Mouse (Mus musculus): ENCODE results near the gene Megf11. TPM values are rescaled to one million over a fixed set of nuclear protein-coding genes. Genes with fewer than 3 reads are reported as not detected.

Gene Megf11
- polyA plus RNA-seq, 1 experiment = 0.94 TPM

DNA sequence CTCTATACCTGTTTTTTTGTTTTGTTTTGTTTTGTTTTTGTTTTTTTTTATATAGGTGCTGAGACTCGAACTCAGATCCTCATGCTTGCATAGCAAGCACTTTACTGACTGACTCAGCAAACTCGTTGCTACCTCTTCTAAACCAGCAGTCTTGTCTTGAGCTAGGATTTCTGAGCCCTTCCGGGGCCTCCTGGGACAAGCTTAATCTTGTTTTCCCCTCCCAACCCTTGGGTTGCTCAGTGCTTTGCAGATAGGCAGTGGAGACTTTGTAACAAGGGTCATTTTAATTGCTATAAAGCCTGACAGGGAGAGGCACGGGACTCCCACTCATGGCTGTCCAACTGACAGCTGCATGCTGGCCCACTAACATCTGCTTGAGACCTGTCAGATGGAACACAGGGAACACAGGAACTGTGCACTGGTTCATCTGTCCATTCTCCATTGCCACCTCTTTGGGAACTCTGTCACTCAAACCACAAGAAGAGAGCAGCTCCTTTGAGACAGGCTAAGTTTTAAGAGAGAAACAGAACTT is 147.4 kb downstream of the Megf11 start:
- Histone ChIP-seq H3K4me1 (ENCODE audit: control insufficient read depth, insufficient read depth, low read length) (no peaks in the 10 kb centered on the region), H3K27ac (ENCODE audit: insufficient read depth, low read length) (no peak overlapping the region), H3K36me3 (ENCODE audit: control insufficient read depth, insufficient read depth, low read length, poor library complexity, severe bottlenecking) (no peaks in the 10 kb centered on the region), H3K27me3 (ENCODE audit: control insufficient read depth, insufficient read depth, low read length, poor library complexity, severe bottlenecking) (no peaks in the 10 kb centered on the region), H3K9ac (ENCODE audit: low read depth, poor library complexity, severe bottlenecking) (no peak overlapping the region), H3K4me3 (ENCODE audit: low read depth, low read length) (no peak overlapping the region), H3K9me3 (replicated peaks; ENCODE audit: control insufficient read depth, insufficient read depth, low read length, poor library complexity, severe bottlenecking) (no peaks in the 10 kb centered on the region)
- TF ChIP-seq EP300 (IDR thresholded peaks at IDR 0.05; ENCODE audit: insufficient read depth, low read depth, low read length) (no peak), POLR2A (IDR thresholded peaks at IDR 0.05; ENCODE audit: insufficient read depth, low read length) (no peak), CTCF (IDR thresholded peaks at IDR 0.05; ENCODE audit: low read depth, low read length) (no peak)

DNA sequence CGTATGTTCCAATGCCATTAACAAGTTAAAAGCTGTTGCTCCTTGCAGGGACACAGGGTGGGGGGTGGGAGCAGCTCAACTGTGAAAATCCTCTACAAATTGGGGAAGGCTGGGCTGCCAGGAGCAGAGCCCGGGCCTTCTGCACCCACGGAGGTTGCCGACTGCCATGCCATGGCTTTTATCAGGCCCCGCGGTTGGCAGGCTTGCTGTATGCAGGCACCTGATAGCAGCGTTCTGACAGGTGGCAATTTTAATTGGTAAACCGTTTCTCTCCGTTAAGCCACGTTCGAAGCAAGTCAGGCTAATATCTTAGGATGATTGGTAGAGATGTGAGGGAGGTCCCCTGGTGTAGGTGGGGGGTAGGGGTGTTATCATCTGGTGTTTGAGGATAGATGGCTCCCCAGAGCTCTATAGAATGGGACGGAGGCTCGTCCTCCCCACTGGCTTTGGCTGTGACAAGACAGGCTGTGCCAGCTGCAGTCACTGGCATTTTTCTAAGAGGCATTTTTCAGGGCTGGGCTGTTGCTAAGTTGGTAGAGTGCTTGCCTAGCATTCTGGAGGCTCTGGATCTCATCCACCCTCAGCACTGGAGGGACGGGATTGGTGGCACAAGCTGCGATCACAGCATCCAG is 148.2 kb downstream of the Megf11 start:
- Histone ChIP-seq H3K36me3 (ENCODE audit: control insufficient read depth, insufficient read depth, low read length, poor library complexity, severe bottlenecking) (no peaks in the 10 kb centered on the region), H3K9ac (ENCODE audit: low read depth, poor library complexity, severe bottlenecking) (no peak overlapping the region), H3K9me3 (replicated peaks; ENCODE audit: control insufficient read depth, insufficient read depth, low read length, poor library complexity, severe bottlenecking) (no peaks in the 10 kb centered on the region), H3K4me3 (ENCODE audit: low read depth, low read length) (no peak overlapping the region), H3K4me1 (ENCODE audit: control insufficient read depth, insufficient read depth, low read length) (no peaks in the 10 kb centered on the region), H3K27ac (ENCODE audit: insufficient read depth, low read length) (no peak overlapping the region), H3K27me3 (ENCODE audit: control insufficient read depth, insufficient read depth, low read length, poor library complexity, severe bottlenecking) (no peaks in the 10 kb centered on the region)
- TF ChIP-seq POLR2A (IDR thresholded peaks at IDR 0.05; ENCODE audit: insufficient read depth, low read length) = no peak
- TF ChIP-seq CTCF (IDR thresholded peaks at IDR 0.05; ENCODE audit: low read depth, low read length) = no peak
- TF ChIP-seq EP300 (IDR thresholded peaks at IDR 0.05; ENCODE audit: insufficient read depth, low read depth, low read length) = no peak

DNA sequence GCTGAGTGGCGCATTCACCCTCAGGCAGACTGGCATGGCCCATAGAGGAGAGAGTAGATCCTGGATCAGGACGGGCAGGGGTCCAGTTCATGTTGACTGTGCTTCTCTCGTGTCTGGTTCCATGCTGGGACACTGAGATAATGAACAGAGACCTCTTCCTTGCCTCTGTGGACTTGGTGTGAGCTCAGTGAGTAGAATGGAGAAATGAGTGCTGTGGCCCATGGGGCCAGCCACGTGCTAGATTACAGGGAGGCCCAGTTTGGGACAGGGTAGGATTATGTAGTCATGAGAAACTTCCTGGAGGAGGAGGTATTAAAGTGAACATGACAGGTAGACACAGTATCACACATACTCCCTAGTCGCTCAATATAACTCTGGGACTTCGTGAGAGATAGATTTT is 148.9 kb downstream of the Megf11 start:
- Histone ChIP-seq H3K36me3 (ENCODE audit: control insufficient read depth, insufficient read depth, low read length, poor library complexity, severe bottlenecking) (no peaks in the 10 kb centered on the region), H3K9me3 (replicated peaks; ENCODE audit: control insufficient read depth, insufficient read depth, low read length, poor library complexity, severe bottlenecking) (no peaks in the 10 kb centered on the region), H3K4me1 (ENCODE audit: control insufficient read depth, insufficient read depth, low read length) (no peaks in the 10 kb centered on the region), H3K27ac (ENCODE audit: insufficient read depth, low read length) (no peak overlapping the region), H3K4me3 (ENCODE audit: low read depth, low read length) (no peak overlapping the region), H3K9ac (ENCODE audit: low read depth, poor library complexity, severe bottlenecking) (no peak overlapping the region), H3K27me3 (ENCODE audit: control insufficient read depth, insufficient read depth, low read length, poor library complexity, severe bottlenecking) (no peaks in the 10 kb centered on the region)
- TF ChIP-seq EP300 (IDR thresholded peaks at IDR 0.05; ENCODE audit: insufficient read depth, low read depth, low read length) (no peak), CTCF (IDR thresholded peaks at IDR 0.05; ENCODE audit: low read depth, low read length) (no peak), POLR2A (IDR thresholded peaks at IDR 0.05; ENCODE audit: insufficient read depth, low read length) (no peak)

DNA sequence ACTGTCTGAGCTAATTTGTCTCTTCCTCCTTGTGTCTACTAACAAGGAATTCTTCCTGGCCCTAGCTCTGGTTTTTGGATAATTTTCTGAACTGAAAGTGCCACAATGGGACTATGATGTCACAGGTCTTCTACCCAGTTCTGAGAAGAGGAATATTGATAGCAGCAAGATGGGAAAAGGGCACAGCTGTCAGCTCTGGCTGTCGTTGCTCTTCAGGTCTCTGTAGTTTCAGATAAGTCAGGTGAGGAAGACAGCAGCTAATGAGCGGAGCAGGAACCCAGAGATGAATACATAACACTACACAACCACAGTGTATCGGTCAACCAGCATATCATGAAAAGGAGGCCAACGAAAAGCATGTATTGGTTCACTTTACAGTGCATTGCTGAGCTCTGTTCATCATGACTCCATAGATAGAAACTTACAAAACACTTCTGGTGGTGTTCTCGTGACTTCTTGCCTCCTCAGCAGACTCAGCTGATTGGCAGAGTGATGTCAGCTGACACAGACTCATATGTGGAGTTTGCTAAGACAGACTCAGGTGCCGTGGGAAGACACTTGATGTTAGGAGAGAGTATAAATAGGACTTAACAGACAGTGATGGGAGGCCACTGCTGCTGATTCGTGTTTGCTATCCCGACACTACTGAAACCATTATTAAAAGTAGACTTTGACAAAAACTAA is 149.6 kb downstream of the Megf11 start:
- H3K9me3 ChIP-seq (replicated peaks; ENCODE audit: control insufficient read depth, insufficient read depth, low read length, poor library complexity, severe bottlenecking) = no peaks in the 10 kb centered on the region
- H3K4me1 ChIP-seq (ENCODE audit: control insufficient read depth, insufficient read depth, low read length) = no peaks in the 10 kb centered on the region
- H3K27me3 ChIP-seq (ENCODE audit: control insufficient read depth, insufficient read depth, low read length, poor library complexity, severe bottlenecking) = no peaks in the 10 kb centered on the region
- no peaks in the 10 kb centered on the region for H3K36me3 ChIP-seq (ENCODE audit: control insufficient read depth, insufficient read depth, low read length, poor library complexity, severe bottlenecking)
- no peak overlapping the region for H3K4me3 ChIP-seq (ENCODE audit: low read depth, low read length)
- TF ChIP-seq EP300 (IDR thresholded peaks at IDR 0.05; ENCODE audit: insufficient read depth, low read depth, low read length) (no peak), POLR2A (IDR thresholded peaks at IDR 0.05; ENCODE audit: insufficient read depth, low read length) (no peak), CTCF (IDR thresholded peaks at IDR 0.05; ENCODE audit: low read depth, low read length) (no peak)
- H3K9ac ChIP-seq (ENCODE audit: low read depth, poor library complexity, severe bottlenecking) = no peak overlapping the region
- no peak overlapping the region for H3K27ac ChIP-seq (ENCODE audit: insufficient read depth, low read length)

DNA sequence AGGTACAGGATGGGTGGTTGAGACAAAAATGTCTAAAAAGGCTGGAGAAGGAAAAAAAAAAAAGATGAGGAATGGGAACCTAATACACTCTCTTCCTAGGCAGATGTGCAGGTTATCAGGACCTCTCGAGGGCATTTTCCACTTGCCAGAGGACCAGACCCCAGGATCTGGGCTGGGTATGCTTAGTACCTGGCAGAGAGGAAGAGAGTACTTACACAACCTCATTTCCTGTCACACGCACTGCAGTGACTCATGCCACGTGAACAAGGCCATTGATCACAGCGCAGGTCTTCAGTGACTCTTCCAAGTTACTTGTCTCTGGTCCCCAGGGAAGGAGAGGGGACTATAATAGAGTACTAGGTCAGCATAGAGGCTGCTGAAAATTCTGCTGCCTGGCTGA is 152.4 kb downstream of the Megf11 start:
- no peaks in the 10 kb centered on the region for H3K27me3 ChIP-seq (ENCODE audit: control insufficient read depth, insufficient read depth, low read length, poor library complexity, severe bottlenecking)
- no peak overlapping the region for H3K27ac ChIP-seq (ENCODE audit: insufficient read depth, low read length)
- no peaks in the 10 kb centered on the region for H3K36me3 ChIP-seq (ENCODE audit: control insufficient read depth, insufficient read depth, low read length, poor library complexity, severe bottlenecking)
- no peaks in the 10 kb centered on the region for H3K9me3 ChIP-seq (replicated peaks; ENCODE audit: control insufficient read depth, insufficient read depth, low read length, poor library complexity, severe bottlenecking)
- no peak overlapping the region for H3K9ac ChIP-seq (ENCODE audit: low read depth, poor library complexity, severe bottlenecking)
- no peaks in the 10 kb centered on the region for H3K4me1 ChIP-seq (ENCODE audit: control insufficient read depth, insufficient read depth, low read length)
- no peak for TF ChIP-seq CTCF (IDR thresholded peaks at IDR 0.05; ENCODE audit: low read depth, low read length)
- no peak for TF ChIP-seq POLR2A (IDR thresholded peaks at IDR 0.05; ENCODE audit: insufficient read depth, low read length)
- TF ChIP-seq EP300 (IDR thresholded peaks at IDR 0.05; ENCODE audit: insufficient read depth, low read depth, low read length) = no peak
- H3K4me3 ChIP-seq (ENCODE audit: low read depth, low read length) = no peak overlapping the region

DNA sequence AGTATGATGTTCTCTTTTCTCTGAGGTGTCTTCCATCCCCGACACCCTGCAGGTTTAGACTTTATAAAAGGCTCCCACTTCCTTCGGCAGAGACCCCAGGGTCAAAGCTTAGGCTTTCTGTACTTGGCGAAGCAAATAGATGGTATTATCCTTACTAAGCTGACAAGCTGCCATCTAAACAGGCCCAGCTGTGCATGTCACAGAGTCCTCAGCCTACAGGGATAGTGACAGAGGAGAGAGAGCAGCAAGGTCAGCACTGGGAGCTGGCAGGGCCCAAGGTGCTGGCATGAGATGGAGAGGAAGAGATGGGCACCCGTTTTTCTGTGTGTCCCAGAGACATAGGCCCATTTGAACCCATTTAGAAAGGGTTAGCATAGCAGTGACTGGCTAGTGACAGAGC is 156.8 kb downstream of the Megf11 start:
- Histone ChIP-seq H3K27ac (ENCODE audit: insufficient read depth, low read length) (no peak overlapping the region), H3K36me3 (ENCODE audit: control insufficient read depth, insufficient read depth, low read length, poor library complexity, severe bottlenecking) (no peaks in the 10 kb centered on the region), H3K27me3 (ENCODE audit: control insufficient read depth, insufficient read depth, low read length, poor library complexity, severe bottlenecking) (no peaks in the 10 kb centered on the region), H3K9ac (ENCODE audit: low read depth, poor library complexity, severe bottlenecking) (no peak overlapping the region), H3K9me3 (replicated peaks; ENCODE audit: control insufficient read depth, insufficient read depth, low read length, poor library complexity, severe bottlenecking) (no peaks in the 10 kb centered on the region), H3K4me1 (ENCODE audit: control insufficient read depth, insufficient read depth, low read length) (peaks cover 9% of the 10 kb centered on the region), H3K4me3 (ENCODE audit: low read depth, low read length) (no peak overlapping the region)
- no peak for TF ChIP-seq CTCF (IDR thresholded peaks at IDR 0.05; ENCODE audit: low read depth, low read length)
- no peak for TF ChIP-seq POLR2A (IDR thresholded peaks at IDR 0.05; ENCODE audit: insufficient read depth, low read length)
- no peak for TF ChIP-seq EP300 (IDR thresholded peaks at IDR 0.05; ENCODE audit: insufficient read depth, low read depth, low read length)
